Mouse (Mus musculus) yolk sac, embryonic 10.5 days (tissue): ENCODE measurements around the gene Bdh2.

Experiments used
- DNase-seq: peaks from one replicate; pipeline ENCODE4 v3.0.0-alpha.2; 2017; ENCODE audit warnings: low spot score

Gene Bdh2

GRCm38 (mm10) chr3:135280669-135281415, at the start of gene Bdh2:
TSS of gene Bdh2 (plus strand) at chr3:135281221.
- peak; percentile 86 for DNase-seq

DNA sequence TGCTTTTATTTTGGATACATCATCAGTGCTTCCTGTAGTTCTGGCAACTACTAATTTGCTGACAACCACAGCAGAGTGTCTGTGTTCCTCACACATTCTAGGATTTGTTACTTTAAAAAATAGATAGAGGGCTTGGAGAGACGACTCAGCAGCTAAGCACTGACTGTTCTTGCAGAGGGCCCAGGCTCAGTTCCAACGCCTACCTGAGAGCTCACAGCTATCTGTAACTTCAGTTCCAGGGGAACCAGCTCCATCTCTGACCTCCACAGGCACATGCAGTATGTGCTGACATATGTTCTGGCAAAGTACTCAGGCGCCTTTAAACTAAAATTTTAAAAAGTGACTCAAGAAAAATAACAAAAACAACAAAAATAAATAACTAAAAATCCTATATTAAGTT, 49.0 kb upstream of the Bdh2 start:
- DNase-seq: no peak

- no peak for DNase-seq
Observed at GRCm38 (mm10) chr3:135232462-135232861, 48.6 kb upstream of the Bdh2 start.

DNA sequence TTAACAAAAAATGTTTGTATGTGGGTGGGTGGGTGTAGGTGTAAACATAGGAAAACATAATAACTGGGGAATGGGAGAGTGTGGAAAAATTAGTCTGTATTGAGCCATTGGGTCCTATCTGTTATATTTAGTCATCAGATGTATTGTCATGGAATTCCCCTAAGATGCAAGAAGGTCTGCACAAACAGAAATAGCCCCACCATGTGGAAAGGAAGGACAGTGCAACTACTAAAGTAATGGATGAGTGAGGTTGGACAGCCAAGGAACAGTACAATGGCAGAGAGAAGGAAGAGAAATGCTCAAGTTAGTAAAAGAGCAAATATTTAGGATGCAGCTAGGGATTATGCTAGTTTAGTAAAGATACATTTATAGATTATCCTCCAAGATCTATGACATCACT, 35.3 kb upstream of the Bdh2 start:
- no peak for DNase-seq

DNA sequence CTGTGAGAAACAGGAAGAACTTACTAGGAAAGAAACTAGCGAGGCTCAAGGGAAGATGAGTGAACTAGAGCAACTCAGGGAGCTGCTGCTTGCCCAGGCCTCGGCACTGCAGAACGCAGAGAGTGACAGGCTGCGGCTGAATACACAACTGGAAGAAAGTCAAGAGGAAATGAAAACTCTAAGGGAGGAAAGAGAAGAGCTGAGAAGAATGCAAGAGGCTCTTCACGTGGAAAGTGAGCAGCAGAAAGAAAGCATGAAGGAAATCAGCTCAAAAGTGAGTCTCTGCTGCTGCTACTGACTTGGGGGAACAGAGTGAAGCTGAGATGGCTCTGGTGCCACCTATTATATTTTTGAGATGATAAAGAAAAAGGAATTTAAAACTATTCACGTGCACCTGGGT, 34.2 kb upstream of the Bdh2 start:
- DNase-seq: no peak

- peak; percentile 29 for DNase-seq
Observed at GRCm38 (mm10) chr3:135249104-135249503, 31.9 kb upstream of the Bdh2 start.

DNA sequence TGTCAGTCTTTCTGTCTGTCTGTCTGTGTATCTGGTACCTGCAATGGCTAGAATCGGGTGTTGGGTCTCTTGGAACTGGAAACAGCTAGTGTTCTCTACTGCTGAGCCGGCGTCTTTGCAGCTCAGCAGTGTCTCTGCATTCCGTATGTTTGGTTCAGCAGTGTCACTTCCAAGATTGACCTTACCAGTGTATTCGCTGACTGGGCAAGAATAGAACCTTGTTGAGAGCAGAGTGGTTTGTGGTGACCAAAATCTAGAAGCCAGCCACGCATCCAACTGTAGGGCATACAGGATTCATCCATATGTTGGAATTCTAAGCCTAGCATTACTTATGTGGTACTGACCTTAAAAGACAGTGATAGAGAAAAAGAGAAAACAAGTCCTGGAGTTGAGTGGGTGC, 29.2 kb upstream of the Bdh2 start:
- DNase-seq: no peak

- DNase-seq: no peak
Observed at GRCm38 (mm10) chr3:135254784-135255183, 26.2 kb upstream of the Bdh2 start.

- DNase-seq: no peak
Observed at GRCm38 (mm10) chr3:135258919-135259318, 22.1 kb upstream of the Bdh2 start.

DNA sequence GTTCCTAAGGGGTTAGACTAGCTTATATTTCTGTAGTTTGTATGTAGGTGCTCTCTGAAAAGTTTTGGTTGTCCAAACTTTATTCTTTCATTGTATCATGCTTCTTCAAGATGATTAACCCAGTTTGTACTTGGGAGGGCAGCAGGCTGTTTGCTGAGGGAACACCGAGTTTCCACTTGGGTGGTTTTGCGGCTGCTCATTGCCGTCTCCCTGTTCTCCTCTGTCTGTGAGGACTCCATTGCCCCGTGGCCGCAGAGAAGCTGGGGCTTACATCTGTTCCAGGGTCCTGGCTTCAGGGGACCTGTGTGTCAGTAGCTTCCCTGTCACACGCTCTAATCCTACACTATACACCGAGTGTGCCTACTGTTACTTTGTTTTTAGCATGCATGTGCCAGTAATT, 20.8 kb upstream of the Bdh2 start:
- DNase-seq: no peak

DNA sequence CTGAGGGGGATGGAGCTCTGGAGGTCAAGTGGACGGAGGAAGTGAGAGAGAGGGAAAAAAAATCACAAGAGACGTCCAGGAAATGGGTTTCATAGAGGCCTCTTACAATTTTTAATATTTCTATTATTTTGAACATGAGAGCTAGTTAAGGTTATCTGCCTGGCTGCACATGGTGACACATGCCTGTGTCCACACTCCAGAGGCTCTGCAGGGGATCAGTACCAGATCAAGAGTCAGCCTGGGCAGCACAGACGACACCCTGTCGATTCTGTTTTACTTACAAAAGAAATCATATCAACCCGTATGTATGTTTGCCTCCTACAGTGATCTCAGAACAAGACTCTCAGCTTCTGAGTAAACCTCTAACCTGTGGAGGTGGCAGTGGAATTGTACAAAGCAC, 12.4 kb upstream of the Bdh2 start:
- no peak for DNase-seq

GRCm38 (mm10) chr3:135269391-135269990, 11.5 kb upstream of the Bdh2 start:
- DNase-seq: peak; percentile 82

DNA sequence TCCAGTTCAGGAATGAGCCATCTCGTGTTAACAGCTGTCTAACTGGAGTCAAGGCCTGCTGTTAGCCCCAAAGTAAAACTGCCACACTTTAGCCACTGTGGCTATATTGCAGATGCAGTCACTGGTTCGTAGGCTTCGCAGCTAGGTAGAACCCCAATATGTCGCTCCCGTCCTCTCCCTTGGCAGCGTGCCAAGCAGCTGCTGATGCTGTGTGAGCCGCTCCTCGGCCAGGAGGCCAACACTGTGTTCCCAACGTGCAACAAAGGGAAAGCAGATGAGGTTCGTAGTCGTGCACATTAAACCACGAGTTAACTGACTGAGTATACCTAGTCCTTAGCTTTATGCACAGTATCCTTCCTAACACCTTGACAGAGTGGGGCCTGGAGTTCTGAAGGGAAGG, 8.4 kb upstream of the Bdh2 start:
- DNase-seq: no peak

- no peak for DNase-seq
Observed at GRCm38 (mm10) chr3:135273047-135273446, 8.0 kb upstream of the Bdh2 start.

- DNase-seq: no peak
Observed at GRCm38 (mm10) chr3:135280160-135280559, 861 bp upstream of the Bdh2 start.

DNA sequence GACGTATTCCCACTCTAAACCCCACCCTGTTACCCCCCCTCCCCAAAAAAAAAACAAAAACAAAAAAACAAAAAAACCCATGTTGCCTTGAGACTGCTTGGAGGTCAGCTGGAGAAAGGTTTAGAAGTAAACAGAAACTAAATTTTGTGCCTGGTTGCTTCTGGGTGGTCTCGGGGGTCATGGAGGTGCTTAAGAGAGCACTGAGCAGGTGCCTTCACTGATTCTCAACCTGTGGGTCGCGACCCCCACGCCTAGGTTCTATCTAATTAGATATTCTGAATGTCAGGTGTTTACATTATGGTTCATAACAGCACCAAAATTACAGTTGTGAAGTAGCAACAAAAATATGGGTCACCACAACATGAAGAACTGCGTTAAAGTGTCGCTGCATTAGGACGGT, 680 bp downstream of the Bdh2 start:
- no peak for DNase-seq

DNA sequence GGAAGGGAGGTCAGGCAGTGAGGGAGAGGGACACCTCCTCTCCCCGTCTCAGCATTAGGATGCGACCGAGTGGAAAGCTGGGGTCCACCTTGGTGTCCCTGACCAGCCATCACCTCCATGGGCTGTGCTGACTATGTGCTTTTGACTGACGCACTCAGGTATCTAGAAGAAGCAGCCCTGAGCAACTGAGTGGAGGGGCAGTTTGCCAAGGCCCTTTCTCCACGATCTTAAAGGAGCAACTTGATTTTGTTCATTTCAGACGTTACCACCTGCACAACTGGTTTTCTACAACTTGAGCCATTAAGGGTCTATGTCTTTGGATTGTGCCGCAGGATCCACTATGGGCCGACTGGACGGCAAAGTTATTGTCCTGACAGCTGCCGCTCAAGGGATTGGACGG, 4.2 kb downstream of the Bdh2 start:
- no peak for DNase-seq

- DNase-seq: no peak
Observed at GRCm38 (mm10) chr3:135285807-135286206, 4.8 kb downstream of the Bdh2 start.

DNA sequence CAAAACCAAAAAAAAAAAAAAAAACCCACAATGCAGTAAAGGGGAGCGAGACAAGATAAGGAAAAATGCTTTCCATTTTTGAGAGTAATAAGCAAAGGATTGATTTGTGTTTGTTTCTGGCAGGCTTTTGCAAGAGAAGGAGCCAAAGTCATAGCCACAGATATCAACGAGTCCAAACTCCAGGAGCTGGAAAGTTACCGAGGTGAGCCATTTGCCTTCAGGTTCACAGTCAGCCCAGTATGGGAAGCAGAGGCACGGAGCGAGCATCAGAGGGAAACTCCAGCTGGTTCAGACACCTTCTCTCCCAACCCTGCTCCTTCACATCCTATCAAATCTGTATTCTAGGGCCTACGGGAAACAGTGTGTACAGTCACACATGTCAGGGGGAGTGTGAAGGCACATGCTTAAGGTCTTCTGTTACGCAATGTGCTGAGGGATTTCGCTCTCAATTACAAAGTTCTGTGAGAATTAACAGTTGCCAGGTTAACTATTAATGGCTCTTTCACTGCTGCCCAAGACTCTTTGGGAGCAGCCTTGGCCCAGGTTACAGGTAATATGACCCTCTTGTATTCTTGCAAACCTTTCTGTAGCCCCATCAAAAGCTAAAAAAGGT, 7.2 kb downstream of the Bdh2 start:
- DNase-seq: peak; percentile 69

- no peak for DNase-seq
Observed at GRCm38 (mm10) chr3:135289148-135289547, 8.1 kb downstream of the Bdh2 start.

DNA sequence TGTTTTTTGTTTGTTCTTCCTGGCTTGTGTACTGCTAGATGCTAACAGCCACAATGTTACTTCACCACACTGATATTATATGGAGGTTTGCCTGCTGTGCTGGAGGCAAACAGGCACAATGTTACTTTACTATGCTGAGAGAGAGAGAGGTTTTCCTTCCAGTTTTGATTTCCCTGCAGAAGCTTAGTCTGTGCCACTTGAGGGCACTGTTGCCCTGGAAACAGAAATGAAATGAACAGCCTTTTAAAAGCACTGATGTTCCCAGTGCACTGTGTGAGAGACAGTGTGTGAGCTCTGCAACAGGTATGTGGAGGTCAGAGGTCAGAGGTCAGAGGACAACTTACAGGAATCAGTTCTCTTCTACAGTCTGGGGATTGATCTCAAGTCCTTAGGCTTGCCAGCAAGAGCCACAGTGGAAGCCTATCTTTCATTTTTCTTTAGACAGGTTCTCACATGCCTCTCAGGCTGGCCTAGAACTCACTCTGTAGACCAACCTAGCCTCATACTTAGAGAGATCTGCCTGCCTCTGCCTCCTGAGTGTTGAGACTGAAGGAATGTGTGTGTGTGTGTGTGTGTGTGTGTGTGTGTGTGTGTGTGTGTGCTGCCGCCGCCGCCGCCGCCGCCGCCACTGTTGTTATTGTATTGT, 9.4 kb downstream of the Bdh2 start:
- DNase-seq: peak; percentile 71

- no peak for DNase-seq
Observed at GRCm38 (mm10) chr3:135293703-135294102, 12.7 kb downstream of the Bdh2 start.

DNA sequence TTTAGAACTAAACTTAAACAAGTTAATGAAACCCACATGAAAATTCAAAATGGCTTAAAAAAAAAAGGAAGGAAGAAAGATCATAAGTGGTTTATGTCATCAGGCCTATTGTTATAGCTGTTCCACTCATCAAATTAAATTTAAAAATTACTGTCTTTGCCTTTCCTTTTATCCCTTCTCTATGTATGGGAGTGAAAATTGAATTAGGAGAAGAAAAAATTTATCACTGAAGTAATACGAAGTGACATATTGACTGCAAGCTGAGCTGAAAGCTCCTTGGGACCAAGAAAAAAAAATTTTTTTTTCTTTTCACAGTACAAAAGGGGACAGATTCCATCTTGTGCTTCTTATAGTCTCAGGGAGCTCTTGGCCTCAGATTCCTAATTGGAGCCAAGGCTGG, 14.5 kb downstream of the Bdh2 start:
- no peak for DNase-seq
